8 mouse cellular contexts compared by ENCODE assay signal in genomic region chr8:95113750-95114149, GRCm38 (mm10). TPM values are rescaled to one million over a fixed set of nuclear protein-coding genes. Genes with fewer than 3 reads are reported as not detected.
DNase-seq lines count a peak whose midpoint lies in the region; ATAC-seq and TF ChIP-seq lines count a peak whose summit lies in the region.

No protein-coding gene starts in this region.

- peak; percentile 44 for DNase-seq in kidney, adult 2 months
- DNase-seq in kidney, adult 8-10 months: no peak
- DNase-seq in MN1 (ENCODE audit: low spot score): peak; percentile 61
- peak; percentile 54 for DNase-seq in limb, embryonic 14.5 days (ENCODE audit: low spot score)
- DNase-seq in testis, postnatal 10 days (ENCODE audit: low spot score): no peak

- 76% methylated on average over 3 of the region's 3 CpGs for WGBS in kidney, adult 2 months
- WGBS in forebrain, embryonic 13.5 days: 73% methylated on average over 3 of the region's 3 CpGs
- WGBS in limb, embryonic 14.5 days: 62% methylated on average over 3 of the region's 3 CpGs
- WGBS in neural tube, embryonic 15.5 days: 74% methylated on average over 3 of the region's 3 CpGs

- peaks cover 2% of the 10 kb centered on the region; the same call in 1 of the 2 replicates for H3K36me3 ChIP-seq in kidney, adult 2 months (ENCODE audit: control insufficient read depth, insufficient read depth, low read length)
- H3K36me3 ChIP-seq in forebrain, embryonic 13.5 days (ENCODE audit: poor library complexity, severe bottlenecking): no peaks in the 10 kb centered on the region
- peaks cover 4% of the 10 kb centered on the region; the same call in 1 of the 2 replicates for H3K36me3 ChIP-seq in limb, embryonic 14.5 days (ENCODE audit: control insufficient read depth, insufficient read depth, low read length)
- peaks cover 11% of the 10 kb centered on the region for H3K36me3 ChIP-seq in neural tube, embryonic 15.5 days

- no peak overlapping the region for H3K9ac ChIP-seq in forebrain, embryonic 13.5 days
- no peak overlapping the region for H3K9ac ChIP-seq in limb, embryonic 14.5 days (ENCODE audit: low read depth, low read length, severe bottlenecking)
- H3K9ac ChIP-seq in neural tube, embryonic 15.5 days (replicated peaks): no peak overlapping the region

- H3K4me2 ChIP-seq in forebrain, embryonic 13.5 days: no peak overlapping the region
- no peak overlapping the region for H3K4me2 ChIP-seq in limb, embryonic 14.5 days (replicated peaks; ENCODE audit: low read depth, low read length, severe bottlenecking)
- H3K4me2 ChIP-seq in neural tube, embryonic 15.5 days: no peak overlapping the region

- no peaks in the 10 kb centered on the region for H3K27me3 ChIP-seq in kidney, adult 2 months (replicated peaks; ENCODE audit: control insufficient read depth, insufficient read depth, low read length)
- H3K27me3 ChIP-seq in forebrain, embryonic 13.5 days: no peaks in the 10 kb centered on the region
- H3K27me3 ChIP-seq in limb, embryonic 14.5 days (ENCODE audit: control insufficient read depth, insufficient read depth, low read length): no peaks in the 10 kb centered on the region
- H3K27me3 ChIP-seq in neural tube, embryonic 15.5 days (replicated peaks): no peaks in the 10 kb centered on the region

- H3K4me1 ChIP-seq in kidney, adult 2 months (ENCODE audit: control insufficient read depth, insufficient read depth, low read length): 0 out of 2 replicates have a peak, but pooled peaks cover 4% of the 10 kb centered on the region
- no peaks in the 10 kb centered on the region for H3K4me1 ChIP-seq in forebrain, embryonic 13.5 days
- no peaks in the 10 kb centered on the region for H3K4me1 ChIP-seq in limb, embryonic 14.5 days (ENCODE audit: control insufficient read depth, insufficient read depth, low read length)
- H3K4me1 ChIP-seq in neural tube, embryonic 15.5 days: no peaks in the 10 kb centered on the region

- ATAC-seq in forebrain, embryonic 13.5 days: peak; percentile 70; the same call in 1 of the 2 replicates
- ATAC-seq in limb, embryonic 14.5 days (ENCODE audit: low FRiP score, low read depth): no peak
- peak; percentile 63 for ATAC-seq in neural tube, embryonic 15.5 days (ENCODE audit: low FRiP score)
- ATAC-seq in erythroblast, adult 5-6 weeks (replicated peaks; ENCODE audit: low FRiP score, poor library complexity, severe bottlenecking): no peak

- H3K27ac ChIP-seq in kidney, adult 2 months (ENCODE audit: insufficient read depth, low read depth, low read length): no peak overlapping the region
- no peak overlapping the region for H3K27ac ChIP-seq in forebrain, embryonic 13.5 days
- no peak overlapping the region for H3K27ac ChIP-seq in limb, embryonic 14.5 days (replicated peaks; ENCODE audit: low read depth, low read length)
- no peak overlapping the region for H3K27ac ChIP-seq in neural tube, embryonic 15.5 days (replicated peaks)

- no peak for TF ChIP-seq POLR2A in kidney, adult 2 months (IDR thresholded peaks at IDR 0.05; ENCODE audit: low read depth, low read length)
- no peak for TF ChIP-seq POLR2A in limb, embryonic 14.5 days (IDR thresholded peaks at IDR 0.05; ENCODE audit: borderline replicate concordance, extremely low read depth, insufficient read depth, insufficient read length)

- H3K9me3 ChIP-seq in forebrain, embryonic 13.5 days (replicated peaks): no peaks in the 10 kb centered on the region
- H3K9me3 ChIP-seq in limb, embryonic 14.5 days (ENCODE audit: control insufficient read depth, low read length): no peaks in the 10 kb centered on the region
- H3K9me3 ChIP-seq in neural tube, embryonic 15.5 days (replicated peaks): no peaks in the 10 kb centered on the region

- no peak overlapping the region for H3K4me3 ChIP-seq in kidney, adult 2 months (ENCODE audit: insufficient read depth, low read depth, low read length)
- no peak overlapping the region for H3K4me3 ChIP-seq in forebrain, embryonic 13.5 days
- H3K4me3 ChIP-seq in limb, embryonic 14.5 days (replicated peaks; ENCODE audit: low read length): no peak overlapping the region
- H3K4me3 ChIP-seq in neural tube, embryonic 15.5 days (replicated peaks): no peak overlapping the region

- TF ChIP-seq CTCF in kidney, adult 2 months (conservative IDR thresholded peaks at IDR 0.05; ENCODE audit: insufficient read depth, insufficient read length, low read depth, low read length): peak; percentile 70

RNA-seq across cellular contexts. Expression of gene Katnb1, which starts 32.8 kb away (rescaled TPM):
- 22.2 and 23.7 TPM in 2 replicates for polyA plus RNA-seq in kidney, adult 2 months (2012; rRNA removed)
- polyA plus RNA-seq in forebrain, embryonic 13.5 days (2015; fragmentation: Nextera tagmentation; extraction: Ambion mirVana): 37.2 and 40.0 TPM in 2 replicates
- 31.6 and 39.4 TPM in 2 replicates for polyA plus RNA-seq in limb, embryonic 14.5 days (2012; rRNA removed)
- 21.4 and 21.6 TPM in 2 replicates for polyA plus RNA-seq in limb, embryonic 14.5 days (2014; fragmentation: Nextera tagmentation; extraction: Ambion mirVana)
- polyA plus RNA-seq in neural tube, embryonic 15.5 days (2015; fragmentation: Nextera tagmentation; extraction: Ambion mirVana): 41.5 and 43.3 TPM in 2 replicates
- 1.7 and 1.9 TPM in 2 replicates for total RNA-seq in erythroblast, adult 5-6 weeks (2015; ENCODE audit: low replicate concordance)
- 9.1 and 12.3 TPM in 2 replicates for total RNA-seq in erythroblast, adult 5-6 weeks (2017; ENCODE audit: low replicate concordance)

RNA-seq across cellular contexts. Expression of gene Drc7, which starts 58.8 kb away (rescaled TPM):
- 0.05 and 0.10 TPM in 2 replicates for polyA plus RNA-seq in kidney, adult 2 months (2012; rRNA removed)
- 0.49 and 1.0 TPM in 2 replicates for polyA plus RNA-seq in forebrain, embryonic 13.5 days (2015; fragmentation: Nextera tagmentation; extraction: Ambion mirVana)
- 0.10 and 0.12 TPM in 2 replicates for polyA plus RNA-seq in limb, embryonic 14.5 days (2012; rRNA removed)
- 0.26 TPM in 1 of 2 replicates, not detected in the other for polyA plus RNA-seq in limb, embryonic 14.5 days (2014; fragmentation: Nextera tagmentation; extraction: Ambion mirVana)
- polyA plus RNA-seq in neural tube, embryonic 15.5 days (2015; fragmentation: Nextera tagmentation; extraction: Ambion mirVana): 1.2 and 1.8 TPM in 2 replicates
- not detected in 2 replicates for total RNA-seq in erythroblast, adult 5-6 weeks (2015; ENCODE audit: low replicate concordance)
- total RNA-seq in erythroblast, adult 5-6 weeks (2017; ENCODE audit: low replicate concordance): 1.3 TPM in 1 of 2 replicates, not detected in the other

Comparison
In these comparisons a context has a peak if more than half of its experiments do, and no peak if none do; other contexts are left out.
1. DNase-seq: peak in kidney, adult 2 months (single experiment), MN1 (single experiment) and limb, embryonic 14.5 days (single experiment); none in kidney, adult 8-10 months (0 of 2) and testis, postnatal 10 days (single experiment).
2. ATAC-seq: peak in forebrain, embryonic 13.5 days (single experiment) and neural tube, embryonic 15.5 days (single experiment); none in limb, embryonic 14.5 days (single experiment) and erythroblast, adult 5-6 weeks (single experiment).